Mouse (Mus musculus) common myeloid progenitor, adult 5-6 weeks (primary cell): ENCODE data around the gene Cnnm3. TPM values are rescaled to one million over a fixed set of nuclear protein-coding genes. Genes with fewer than 3 reads are reported as not detected.
A peak's percentile ranks its signal among the peaks of the same experiment; 100 is the strongest.

Experiments used
- ATAC-seq: replicated peaks from 2 replicates; pipeline ENCODE4 v1.8.0; 2016; ENCODE audit warnings: low read depth, mild to moderate bottlenecking, moderate TSS enrichment, inconsistent platforms; ENCODE audit not compliant: poor library complexity, severe bottlenecking
- total RNA-seq: library from RNA; stranded (forward); fragments of 200-1000, 187-1606 nt; gene quantifications from 2 replicates; pipeline ENCODE4 v1.2.3, GENCODE M21; 2017

Gene Cnnm3
- total RNA-seq, 1 experiment from 2014 or later, result 15.5 TPM

DNA sequence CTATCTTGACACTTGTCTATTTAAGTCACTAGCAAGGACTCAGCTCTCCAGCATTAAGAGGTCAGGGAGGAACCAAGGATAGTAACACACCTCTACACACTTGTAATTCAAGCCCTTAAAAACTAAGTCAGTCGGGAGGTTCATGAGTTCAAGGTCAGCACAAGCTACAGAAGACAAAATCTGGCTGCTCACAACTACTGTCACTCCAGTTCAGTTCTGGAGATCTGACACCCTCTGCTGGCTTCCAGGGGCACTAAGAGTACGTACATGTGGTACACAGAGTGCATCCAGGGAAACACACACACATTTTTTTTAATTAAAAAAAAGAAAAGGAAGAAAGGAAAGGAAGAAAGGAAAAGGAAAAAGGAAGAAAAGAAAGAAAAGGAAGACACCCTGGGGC lies 14.9 kb upstream of the Cnnm3 start:
- ATAC-seq, result no peak

DNA sequence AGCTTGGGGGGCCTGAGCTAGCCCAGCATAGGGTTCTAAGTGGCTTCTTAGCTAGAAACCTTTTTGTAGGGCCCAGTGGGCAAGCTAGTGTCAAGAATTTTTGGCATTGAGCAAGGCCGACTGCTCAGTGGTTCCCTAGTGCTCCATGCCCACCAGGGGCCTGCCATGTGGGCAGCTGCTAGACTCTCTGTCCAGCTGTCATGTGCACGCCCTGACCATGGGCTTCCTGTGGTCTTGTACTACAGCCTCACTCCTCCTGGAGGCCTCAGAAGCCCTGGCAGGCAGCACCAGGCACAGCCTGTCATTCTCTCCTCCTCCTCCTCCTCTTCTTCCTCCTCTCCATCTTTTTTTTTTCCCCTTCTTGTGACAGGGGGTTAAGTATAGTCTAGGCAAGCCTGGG lies 14.4 kb upstream of the Cnnm3 start:
- ATAC-seq, result no peak

DNA sequence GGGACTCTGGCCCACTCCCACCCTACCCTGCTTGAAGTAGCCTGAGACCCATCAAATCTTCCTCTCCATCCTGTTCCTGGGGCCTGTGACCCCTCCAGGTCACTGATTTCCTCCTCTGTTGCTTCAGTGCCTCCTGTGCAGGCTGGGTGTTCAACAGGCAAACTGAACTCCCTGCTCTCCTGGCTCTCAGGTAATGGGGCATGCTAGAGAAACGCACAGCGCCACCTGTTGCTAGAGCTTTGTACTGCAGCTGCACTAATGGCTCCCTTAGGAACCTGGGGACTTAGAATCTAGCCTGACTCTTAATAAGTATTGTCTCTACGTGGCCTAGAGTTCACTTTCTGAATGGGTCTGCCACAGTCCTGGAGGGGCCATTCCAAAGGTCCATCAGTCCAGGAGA lies 10.4 kb upstream of the Cnnm3 start:
- ATAC-seq, result peak; percentile 82

DNA sequence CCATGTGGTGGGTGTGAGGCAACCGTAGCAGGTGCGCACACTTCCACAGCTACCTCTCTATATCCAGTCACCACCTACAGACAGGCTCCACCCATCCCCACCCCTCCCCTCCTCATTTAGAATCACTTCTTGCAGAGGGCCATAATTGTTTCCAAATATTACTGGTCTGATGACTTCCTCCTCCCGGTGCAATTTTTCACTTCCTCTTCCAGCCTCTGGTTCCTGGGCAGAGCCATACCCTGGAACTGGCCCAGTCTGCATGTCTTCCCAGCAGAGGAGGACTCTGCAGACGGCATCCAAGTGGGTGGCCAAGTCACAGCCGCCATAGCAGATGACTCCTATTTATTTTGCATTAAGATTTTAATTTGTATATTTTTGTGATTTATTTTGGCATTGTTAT lies 3.4 kb upstream of the Cnnm3 start:
- ATAC-seq, result peak; percentile 20; the same call in 1 of the 2 replicates

DNA sequence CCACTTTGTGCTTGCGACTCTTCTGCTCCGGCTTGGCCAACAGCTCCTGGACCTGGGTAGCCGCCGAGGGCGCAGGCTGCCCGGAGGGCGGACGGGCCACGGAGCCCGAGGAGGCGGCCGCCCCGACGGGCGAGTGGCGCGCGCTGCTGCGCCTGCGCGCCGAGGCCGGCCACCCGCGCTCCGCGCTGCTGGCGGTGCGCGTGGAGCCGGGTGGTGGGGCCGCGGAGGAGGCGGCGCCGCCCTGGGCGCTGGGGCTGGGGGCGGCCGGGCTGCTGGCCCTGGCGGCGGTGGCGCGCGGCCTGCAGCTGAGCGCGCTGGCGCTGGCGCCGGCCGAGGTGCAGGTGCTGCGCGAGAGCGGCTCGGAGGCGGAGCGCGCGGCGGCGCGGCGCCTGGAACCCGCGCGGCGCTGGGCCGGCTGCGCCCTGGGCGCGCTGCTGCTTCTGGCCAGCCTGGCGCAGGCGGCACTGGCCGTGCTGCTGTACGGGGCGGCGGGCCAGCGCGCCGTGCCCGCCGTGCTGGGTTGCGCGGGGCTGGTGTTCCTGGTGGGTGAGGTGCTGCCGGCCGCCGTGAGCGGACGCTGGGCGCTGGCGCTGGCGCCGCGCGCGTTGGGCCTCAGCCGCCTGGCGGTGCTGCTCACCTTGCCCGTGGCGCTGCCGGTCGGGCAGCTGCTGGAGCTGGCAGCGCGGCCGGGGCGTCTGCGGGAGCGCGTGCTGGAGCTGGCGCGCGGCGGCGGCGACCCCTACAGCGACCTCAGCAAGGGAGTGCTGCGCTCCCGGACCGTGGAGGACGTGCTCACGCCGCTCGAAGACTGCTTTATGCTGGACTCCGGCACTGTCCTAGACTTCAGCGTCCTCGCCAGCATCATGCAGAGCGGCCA lies 660 bp downstream of the Cnnm3 start:
- ATAC-seq, result no peak

DNA sequence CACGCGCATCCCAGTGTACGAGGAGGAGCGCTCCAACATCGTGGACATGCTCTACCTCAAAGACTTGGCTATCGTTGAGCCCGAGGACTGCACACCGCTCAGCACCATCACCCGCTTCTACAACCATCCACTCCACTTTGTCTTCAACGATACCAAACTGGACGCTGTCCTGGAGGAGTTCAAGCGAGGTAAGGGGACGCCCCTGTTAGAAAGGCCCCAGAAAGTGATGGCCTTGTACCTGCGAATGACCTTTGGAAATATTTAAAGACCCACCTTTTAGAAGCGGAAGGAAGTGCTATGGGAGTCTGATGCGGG lies 1.3 kb downstream of the Cnnm3 start:
- no peak for ATAC-seq

DNA sequence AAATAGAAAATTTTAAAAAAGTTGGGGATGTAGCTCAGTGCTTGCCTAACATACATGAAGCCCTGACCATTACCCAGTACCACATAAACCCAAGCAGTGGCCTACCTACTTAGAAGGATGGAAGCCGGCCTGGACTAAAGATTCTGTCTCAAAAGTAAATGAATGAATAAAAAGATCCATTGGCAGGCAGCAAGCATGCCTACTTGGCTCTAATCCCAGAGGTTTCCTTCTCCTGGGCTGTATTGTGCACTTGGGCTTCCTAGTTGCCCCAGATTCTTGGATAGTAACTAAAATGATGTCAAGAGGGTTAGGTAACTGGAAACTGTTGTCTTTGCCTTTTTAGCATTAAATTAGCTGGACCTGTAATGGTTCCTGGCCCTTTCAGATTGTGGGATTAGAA lies 1.6 kb downstream of the Cnnm3 start:
- no peak for ATAC-seq

DNA sequence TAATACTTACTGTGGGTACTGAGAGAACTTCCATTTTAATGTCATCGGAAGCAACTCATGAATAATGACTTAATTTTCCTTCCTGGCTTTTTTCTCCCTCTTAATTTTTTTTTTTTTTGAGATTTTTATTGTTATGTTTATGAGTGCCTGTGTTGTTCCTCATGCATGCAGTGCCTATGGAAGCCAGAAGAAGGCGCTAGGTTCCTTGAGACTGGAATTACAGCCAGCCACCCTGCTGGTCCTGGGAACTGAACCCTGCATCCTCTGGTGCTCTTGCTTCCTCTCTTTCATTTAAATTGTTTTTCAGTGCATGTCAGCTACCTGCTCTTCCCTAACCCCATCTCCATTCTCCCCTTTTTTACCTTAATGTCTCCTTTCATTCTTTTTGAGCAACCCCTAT lies 2.1 kb downstream of the Cnnm3 start:
- no peak for ATAC-seq

DNA sequence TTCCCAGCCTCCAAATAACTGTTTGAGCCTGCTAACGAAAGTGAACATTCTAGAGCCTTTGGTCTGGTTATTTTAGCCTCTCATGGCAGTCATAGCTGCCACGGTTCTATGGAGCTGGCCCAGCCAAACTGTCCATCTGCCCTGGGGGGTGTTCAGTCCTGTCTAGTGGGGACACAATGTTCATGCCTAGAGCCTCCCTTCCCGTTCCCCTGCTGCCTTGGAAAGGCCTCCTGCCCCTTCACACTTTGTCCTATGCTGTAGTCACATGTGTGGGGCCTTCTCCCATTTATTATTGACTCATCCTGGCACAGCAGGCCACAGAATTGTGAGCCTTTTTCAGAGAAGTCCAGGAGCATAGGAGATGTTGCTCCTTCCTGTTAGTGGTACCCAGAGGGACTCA lies 6.6 kb downstream of the Cnnm3 start:
- no peak for ATAC-seq

DNA sequence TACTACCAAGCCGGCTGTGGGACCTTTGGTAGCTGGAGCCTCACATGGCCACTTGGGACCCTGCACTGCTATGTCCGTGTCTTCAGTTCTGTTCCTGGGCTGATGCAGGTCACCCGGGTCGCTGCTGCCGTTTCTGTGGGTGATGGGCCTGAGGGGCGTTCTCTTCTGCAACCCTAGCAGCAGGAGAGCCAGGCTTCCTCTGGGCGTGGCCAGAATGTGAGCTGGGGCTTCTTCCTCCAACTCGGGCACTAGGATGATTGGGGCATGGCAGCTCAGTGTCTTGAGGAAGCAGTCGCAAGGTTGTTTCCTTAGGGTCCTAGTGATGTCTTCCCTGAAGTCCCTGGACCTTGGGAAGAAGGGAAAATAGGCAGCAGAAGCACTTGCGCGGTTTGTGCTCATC lies 8.0 kb downstream of the Cnnm3 start:
- no peak for ATAC-seq

DNA sequence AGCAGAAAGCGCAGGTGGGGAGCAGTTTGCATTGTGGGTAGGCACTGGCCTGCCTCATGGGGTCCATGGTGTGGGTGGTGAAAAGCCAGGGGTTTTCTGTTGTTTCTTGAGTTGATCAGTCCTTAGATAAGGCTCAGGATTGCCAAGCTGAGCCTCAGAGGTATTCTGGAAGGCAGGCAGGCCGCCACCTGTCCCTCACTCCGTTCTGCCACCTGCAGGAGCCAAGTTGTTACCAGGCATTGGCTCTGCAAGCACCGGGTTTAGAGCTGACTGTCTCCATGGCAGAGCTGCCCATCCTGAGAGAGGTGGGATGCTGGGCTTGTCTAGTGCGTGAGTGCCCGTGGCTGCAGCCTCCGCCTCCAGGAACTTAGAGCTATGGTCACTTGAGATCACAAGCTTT lies 10.5 kb downstream of the Cnnm3 start:
- no peak for ATAC-seq

DNA sequence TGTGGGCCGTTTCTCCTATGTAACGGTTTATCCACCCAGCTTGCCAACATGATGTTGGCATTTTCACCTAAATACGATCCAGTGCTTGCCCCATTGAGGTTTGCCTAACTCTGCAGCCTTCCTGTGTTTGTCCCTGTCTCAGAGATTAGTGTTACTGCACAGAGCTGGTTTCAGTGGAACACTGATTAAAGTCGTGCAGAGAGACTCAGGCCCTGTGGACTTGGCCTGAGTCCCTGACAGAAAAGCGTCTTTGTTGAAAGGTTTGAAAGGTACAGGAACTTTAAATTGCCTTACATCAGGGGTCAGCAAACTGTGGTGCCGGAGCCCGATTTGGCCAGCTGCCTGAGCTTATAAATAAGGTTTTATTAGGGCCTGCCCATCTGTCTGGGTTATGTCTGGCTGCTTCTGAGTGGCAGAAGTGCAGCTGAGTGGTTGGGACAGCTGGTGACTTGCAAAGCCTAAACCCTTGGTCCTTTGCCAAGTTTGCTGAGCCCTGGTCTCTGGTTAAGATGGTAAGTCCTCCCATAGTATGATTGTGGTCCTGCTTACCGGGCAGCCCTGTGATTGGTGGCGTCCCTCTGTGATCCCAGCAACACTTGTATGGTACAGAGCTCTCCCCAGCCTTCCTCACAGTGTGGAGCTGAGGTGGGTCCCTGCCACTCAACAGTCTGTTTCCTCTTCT lies 11.8 kb downstream of the Cnnm3 start:
- no peak for ATAC-seq

DNA sequence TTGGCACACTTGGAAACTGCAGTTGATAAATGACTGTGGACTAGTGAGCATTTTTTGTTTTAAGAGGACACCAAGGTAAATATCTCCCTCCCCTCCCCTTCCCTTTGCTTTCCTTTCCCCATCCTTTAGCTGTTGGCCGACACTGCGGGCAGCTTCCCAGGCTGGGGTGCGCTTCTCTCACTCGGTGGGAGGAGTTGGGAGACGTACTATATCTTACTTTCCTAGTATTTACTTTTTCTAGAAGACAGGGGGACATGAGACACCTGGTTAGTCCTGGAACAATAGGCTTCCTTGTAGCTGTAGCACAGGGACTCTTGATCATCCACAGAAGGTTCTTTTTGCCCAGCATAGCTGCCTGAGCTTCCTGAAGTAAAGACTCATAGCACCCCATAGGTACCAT lies 12.4 kb downstream of the Cnnm3 start:
- no peak for ATAC-seq

DNA sequence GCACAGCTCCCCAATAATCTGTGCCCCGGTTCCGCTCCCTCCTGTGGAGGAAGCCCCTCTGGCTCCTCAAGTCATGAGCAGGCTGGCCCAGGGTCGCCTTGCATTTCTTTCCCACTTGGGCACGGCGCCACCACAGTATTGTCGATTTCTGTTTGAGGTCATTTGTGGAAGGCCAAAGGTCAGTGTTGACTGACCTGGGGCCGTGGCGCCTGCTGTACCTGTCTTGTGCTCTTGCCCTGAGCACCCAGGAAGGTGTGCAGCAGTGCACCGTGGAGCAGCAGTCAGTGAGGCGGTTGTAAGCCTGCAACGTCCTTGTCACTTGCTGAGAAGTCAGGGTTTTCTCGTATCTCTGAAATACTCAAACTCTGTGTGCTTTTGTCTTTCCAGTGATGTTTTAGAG lies 14.1 kb downstream of the Cnnm3 start:
- no peak for ATAC-seq

DNA sequence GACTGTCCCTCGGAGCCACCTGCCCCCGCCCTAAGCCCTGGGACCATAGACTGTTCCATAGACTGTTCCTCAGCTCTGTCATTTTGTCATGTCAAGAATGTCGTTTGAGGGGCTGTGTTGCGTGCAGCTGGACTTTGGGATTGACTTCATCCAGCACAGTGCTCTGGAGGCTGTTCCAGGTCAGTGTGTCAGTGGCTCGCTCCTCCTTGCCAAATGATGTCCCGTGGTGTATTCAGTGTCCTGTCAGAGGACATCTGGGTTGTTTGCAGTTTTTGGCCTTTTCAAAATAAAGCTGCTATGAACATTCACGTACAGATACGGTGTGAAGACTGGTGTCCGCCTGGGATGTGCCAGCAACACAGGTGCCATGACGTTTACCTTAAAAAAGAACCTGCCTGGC lies 15.2 kb downstream of the Cnnm3 start:
- ATAC-seq, result no peak

DNA sequence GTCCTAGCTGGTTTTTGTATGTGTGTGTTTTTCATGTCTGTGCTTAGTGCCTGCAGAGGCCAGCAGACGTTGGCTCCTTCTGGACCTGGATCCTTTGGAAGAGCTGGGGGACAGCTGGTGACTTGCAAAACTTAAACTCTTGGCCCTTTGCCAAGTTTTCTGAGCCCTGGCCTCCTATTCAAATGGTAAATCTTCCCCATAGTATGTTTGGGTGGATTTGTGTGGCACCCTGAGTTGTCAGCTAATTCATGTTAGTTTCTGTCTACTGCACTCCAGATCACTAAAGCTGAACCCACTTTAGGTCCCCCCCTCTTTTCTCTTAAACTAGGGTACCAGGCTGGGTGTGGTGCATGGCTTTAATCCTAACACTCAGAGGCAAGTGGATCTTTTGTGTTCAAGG lies 16.7 kb downstream of the Cnnm3 start:
- ATAC-seq, result no peak

DNA sequence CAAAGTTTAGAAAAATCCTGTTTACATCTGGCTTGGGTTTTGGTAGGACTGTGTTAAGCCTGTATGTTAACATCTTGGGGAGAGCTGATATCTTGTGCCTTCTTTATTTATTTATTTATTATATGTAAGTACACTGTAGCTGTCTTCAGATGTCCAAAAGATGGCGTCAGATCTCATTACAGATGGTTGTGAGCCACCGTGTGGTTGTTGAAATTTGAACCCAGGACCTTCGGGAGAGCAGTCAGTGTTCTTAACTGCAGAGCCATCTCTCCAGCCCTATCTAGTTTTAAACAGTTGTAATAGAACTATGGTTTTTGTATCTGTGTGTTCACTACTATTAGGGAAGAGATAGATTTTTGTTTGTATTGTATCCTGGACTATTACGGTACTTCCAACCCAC lies 17.6 kb downstream of the Cnnm3 start:
- ATAC-seq, result no peak

DNA sequence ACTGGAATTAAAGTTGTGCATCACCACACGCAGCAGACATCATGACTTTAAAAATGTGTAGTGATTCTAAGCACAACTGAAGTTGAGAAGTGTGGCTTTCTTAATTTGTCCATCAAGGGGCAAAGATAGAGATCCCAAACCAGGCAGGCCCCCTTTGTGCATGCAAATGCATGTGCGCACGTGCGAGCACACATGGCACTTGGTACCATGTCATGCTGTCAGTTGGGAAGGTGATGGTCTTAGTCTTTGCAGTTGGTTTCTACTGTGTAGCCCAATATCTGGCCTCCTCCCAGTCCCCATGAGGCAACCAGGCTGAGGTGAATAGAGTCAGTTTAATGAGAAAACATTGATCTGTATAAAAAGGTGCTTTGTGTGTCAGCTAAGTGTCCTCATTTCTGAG lies 18.2 kb downstream of the Cnnm3 start:
- no peak for ATAC-seq

DNA sequence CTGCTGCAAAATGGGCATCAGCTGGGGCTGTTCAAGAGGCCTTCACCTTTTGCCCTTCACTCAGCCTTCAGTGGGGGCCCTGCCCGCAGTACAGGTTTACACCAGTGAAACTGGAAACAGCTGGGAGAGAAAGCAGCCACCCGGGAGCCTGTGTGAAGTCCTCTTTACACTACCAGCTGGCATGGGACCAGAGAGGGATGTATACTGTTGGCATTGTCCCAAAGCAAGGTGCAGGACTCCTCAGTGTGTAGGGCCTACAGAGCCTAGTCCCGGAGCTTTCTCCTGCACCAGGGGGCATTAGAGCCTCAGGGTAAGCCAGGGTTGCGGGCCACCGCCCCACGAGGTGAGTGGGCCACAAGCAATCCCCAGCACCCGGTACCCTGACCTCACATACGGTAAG lies 18.8 kb downstream of the Cnnm3 start:
- no peak for ATAC-seq

DNA sequence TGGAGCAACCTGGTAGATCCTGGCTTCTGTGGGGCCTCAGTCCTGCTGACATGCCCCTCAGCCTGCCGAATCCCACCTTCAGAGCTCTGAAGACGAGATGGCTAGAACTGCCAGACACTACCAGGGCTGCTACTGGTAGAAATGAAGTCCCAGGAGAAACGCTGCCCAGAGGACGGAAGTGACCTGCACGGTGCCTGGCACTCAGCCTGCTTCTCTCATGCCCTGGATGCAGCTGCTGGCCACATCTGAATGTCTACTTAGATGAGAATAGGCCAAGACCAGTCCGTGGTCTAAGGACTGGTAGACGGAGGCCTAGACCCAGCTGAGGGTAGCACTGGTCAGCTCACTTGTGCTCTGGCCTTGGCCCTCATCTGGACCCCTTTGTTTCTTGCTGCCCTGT lies 19.3 kb downstream of the Cnnm3 start:
- ATAC-seq, result no peak

DNA sequence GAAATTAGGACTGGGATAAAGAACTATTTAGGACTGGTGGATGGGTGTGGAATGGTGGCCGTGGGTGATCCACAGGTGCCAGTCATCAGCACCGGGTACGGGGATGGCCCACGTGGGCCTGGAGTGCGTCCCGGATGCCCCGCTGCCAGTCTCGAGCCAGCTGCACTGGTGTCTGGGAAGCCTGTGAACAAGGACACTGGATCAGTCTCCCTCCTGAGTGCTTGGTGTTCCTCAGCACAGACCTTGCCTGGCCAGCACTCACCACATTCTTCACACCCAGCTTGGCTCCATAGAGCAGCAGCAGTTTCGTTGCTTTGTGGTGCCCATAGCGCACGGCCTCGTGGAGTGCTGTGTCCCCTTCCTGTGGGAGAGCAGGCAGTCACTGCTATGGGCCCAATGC lies 19.8 kb downstream of the Cnnm3 start:
- ATAC-seq, result no peak

DNA sequence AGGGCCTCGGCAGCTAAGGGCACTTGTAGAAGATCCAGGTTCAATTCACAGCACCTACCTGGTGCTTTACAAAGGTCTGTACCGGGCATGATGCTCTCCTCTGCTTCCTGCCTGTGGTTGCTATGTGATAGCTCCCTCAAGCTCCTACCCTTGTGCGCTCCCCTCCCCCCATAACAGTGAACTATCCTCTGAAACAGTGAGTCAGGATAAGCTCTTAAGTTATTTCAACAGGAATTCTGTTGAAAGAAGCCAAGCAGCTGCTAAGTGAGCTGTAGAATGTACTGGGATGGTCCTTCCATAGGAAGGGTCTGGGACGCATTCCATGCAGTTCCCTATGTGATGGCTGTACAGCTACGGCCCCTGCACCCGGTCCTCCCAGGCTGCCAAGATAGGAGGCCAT lies 21.9 kb downstream of the Cnnm3 start:
- no peak for ATAC-seq
